Mouse (Mus musculus) heart, embryonic 11.5 days (tissue): Measurements from ENCODE around the gene Slc4a4. TPM values are rescaled to one million over a fixed set of nuclear protein-coding genes. Genes with fewer than 3 reads are reported as not detected.

Source experiments
- ATAC-seq: fragments of 200-750 bp; cut with Nextera tagmentation; replicated peaks from 2 replicates; pipeline ENCODE4 v1.8.0; 2017; ENCODE audit warnings: moderate library complexity; ENCODE audit not compliant: insufficient number of reproducible peaks, low FRiP score, low TSS enrichment
- H3K27ac ChIP-seq: fragments of 300-500 bp; sonication (generic); 2 replicates; pipeline ENCODE4 v1.5.1; 2014; ENCODE audit warnings: mild to moderate bottlenecking, low read depth, low read length
- H3K27me3 ChIP-seq: fragments of 300-500 bp; sonication (generic); 2 replicates; pipeline ENCODE4 v1.6.1; 2014; ENCODE audit warnings: mild to moderate bottlenecking, low read length, mixed read lengths; ENCODE audit not compliant: control insufficient read depth, insufficient read depth
- H3K36me3 ChIP-seq: fragments of 300-500 bp; sonication (generic); 2 replicates; pipeline ENCODE4 v1.6.1; 2014; ENCODE audit warnings: mild to moderate bottlenecking, low read length, moderate library complexity, mixed read lengths; ENCODE audit not compliant: control insufficient read depth, insufficient read depth
- H3K4me1 ChIP-seq: fragments of 300-500 bp; sonication (generic); 2 replicates; pipeline ENCODE4 v1.6.1; 2014; ENCODE audit warnings: low read length; ENCODE audit not compliant: control insufficient read depth, insufficient read depth
- H3K4me2 ChIP-seq: fragments of 300-500 bp; sonication (generic); 2 replicates; pipeline ENCODE4 v1.6.1; 2014; ENCODE audit warnings: mild to moderate bottlenecking, moderate library complexity
- H3K4me3 ChIP-seq: fragments of 300-500 bp; sonication (generic); 2 replicates; pipeline ENCODE4 v1.5.1; 2014; ENCODE audit warnings: low read depth, low read length
- H3K9ac ChIP-seq: fragments of 300-500 bp; sonication (generic); 2 replicates; pipeline ENCODE4 v1.6.1; 2014; ENCODE audit warnings: mild to moderate bottlenecking, low read depth, low read length, moderate library complexity
- H3K9me3 ChIP-seq: fragments of 300-500 bp; sonication (generic); replicated peaks from 2 replicates; pipeline ENCODE4 v1.6.1; 2016; ENCODE audit warnings: low read length; ENCODE audit not compliant: control insufficient read depth
- WGBS: fragments of 180-500 bp; shearing (Covaris S2); extraction: QIAGEN DNeasy Blood & Tissue Kit; methylation state at CpG from one replicate; pipeline ENCODE4 v1.1.7; 2014; ENCODE audit not compliant: insufficient replicate concordance; 5-methylcytosine and 5-hydroxymethylcytosine counted together
- polyA plus RNA-seq: library from polyadenylated mRNA; unstranded; fragments of >200 nt; fragmentation: Nextera tagmentation; extraction: Ambion mirVana; gene quantifications from 2 replicates; pipeline ENCODE4 v1.2.1, GENCODE M21; 2014

Slc4a4 gene
- polyA plus RNA-seq, 1 experiment from 2014 or later = 3.4 TPM

- Histone ChIP-seq H3K4me1 (no peaks in the 10 kb centered on the region), H3K4me2 (no peak overlapping the region), H3K36me3 (no peaks in the 10 kb centered on the region), H3K27ac (no peak overlapping the region), H3K27me3 (no peaks in the 10 kb centered on the region), H3K9ac (no peak overlapping the region), H3K4me3 (no peak overlapping the region), H3K9me3 (no peaks in the 10 kb centered on the region)
- ATAC-seq = no peak
- WGBS = 72% methylated on average over 5 of the region's 5 CpGs
Observed at GRCm38 (mm10) chr5:89010116-89010515, 123.5 kb downstream of the Slc4a4 start.

GRCm38 (mm10) chr5:89012456-89012855, 125.8 kb downstream of the Slc4a4 start:
- no peaks in the 10 kb centered on the region for H3K27me3 ChIP-seq
- H3K9ac ChIP-seq = no peak overlapping the region
- H3K9me3 ChIP-seq = no peaks in the 10 kb centered on the region
- H3K4me2 ChIP-seq = no peak overlapping the region
- no peak overlapping the region for H3K4me3 ChIP-seq
- no peaks in the 10 kb centered on the region for H3K36me3 ChIP-seq
- H3K4me1 ChIP-seq = no peaks in the 10 kb centered on the region
- 79% methylated on average over 3 of the region's 3 CpGs for WGBS
- no peak overlapping the region for H3K27ac ChIP-seq
- no peak for ATAC-seq

GRCm38 (mm10) chr5:89014782-89015181, 128.2 kb downstream of the Slc4a4 start:
- Histone ChIP-seq H3K4me2 (no peak overlapping the region), H3K4me1 (no peaks in the 10 kb centered on the region), H3K27me3 (no peaks in the 10 kb centered on the region), H3K9me3 (no peaks in the 10 kb centered on the region), H3K36me3 (no peaks in the 10 kb centered on the region), H3K9ac (no peak overlapping the region), H3K27ac (no peak overlapping the region), H3K4me3 (no peak overlapping the region)
- ATAC-seq = no peak
- 68% methylated on average over 2 of the region's 2 CpGs for WGBS

GRCm38 (mm10) chr5:89015878-89016277, 129.3 kb downstream of the Slc4a4 start:
- Histone ChIP-seq H3K4me2 (no peak overlapping the region), H3K9me3 (no peaks in the 10 kb centered on the region), H3K27me3 (no peaks in the 10 kb centered on the region), H3K4me3 (no peak overlapping the region), H3K27ac (no peak overlapping the region), H3K9ac (no peak overlapping the region), H3K36me3 (no peaks in the 10 kb centered on the region), H3K4me1 (no peaks in the 10 kb centered on the region)
- no peak for ATAC-seq
- WGBS = 73% methylated on average over 5 of the region's 5 CpGs

- Histone ChIP-seq H3K9ac (no peak overlapping the region), H3K4me2 (no peak overlapping the region), H3K4me1 (no peaks in the 10 kb centered on the region), H3K4me3 (no peak overlapping the region), H3K9me3 (no peaks in the 10 kb centered on the region), H3K27me3 (no peaks in the 10 kb centered on the region), H3K27ac (no peak overlapping the region), H3K36me3 (no peaks in the 10 kb centered on the region)
- ATAC-seq = no peak
- WGBS = 80% methylated on average over 6 of the region's 6 CpGs
Observed at GRCm38 (mm10) chr5:89018537-89018936, 131.9 kb downstream of the Slc4a4 start.

- Histone ChIP-seq H3K9me3 (no peaks in the 10 kb centered on the region), H3K4me3 (no peak overlapping the region), H3K27me3 (no peaks in the 10 kb centered on the region), H3K27ac (no peak overlapping the region), H3K4me2 (no peak overlapping the region), H3K9ac (no peak overlapping the region), H3K4me1 (no peaks in the 10 kb centered on the region), H3K36me3 (no peaks in the 10 kb centered on the region)
- WGBS = 83% methylated on average over 4 of the region's 4 CpGs
- ATAC-seq = no peak
Observed at GRCm38 (mm10) chr5:89024413-89024812, 137.8 kb downstream of the Slc4a4 start.

- no peak for ATAC-seq
- Histone ChIP-seq H3K27me3 (no peaks in the 10 kb centered on the region), H3K9me3 (no peaks in the 10 kb centered on the region), H3K27ac (no peak overlapping the region), H3K4me3 (no peak overlapping the region), H3K9ac (no peak overlapping the region), H3K4me1 (no peaks in the 10 kb centered on the region), H3K36me3 (no peaks in the 10 kb centered on the region), H3K4me2 (no peak overlapping the region)
- WGBS = 89% methylated on average over 4 of the region's 4 CpGs
Observed at GRCm38 (mm10) chr5:89027518-89028085, 141.0 kb downstream of the Slc4a4 start.

- Histone ChIP-seq H3K27me3 (no peaks in the 10 kb centered on the region), H3K4me2 (no peak overlapping the region), H3K4me3 (no peak overlapping the region), H3K9me3 (no peaks in the 10 kb centered on the region), H3K27ac (no peak overlapping the region), H3K9ac (no peak overlapping the region), H3K36me3 (no peaks in the 10 kb centered on the region), H3K4me1 (peaks cover 9% of the 10 kb centered on the region)
- WGBS = 70% methylated on average over 8 of the region's 8 CpGs
- no peak for ATAC-seq
Observed at GRCm38 (mm10) chr5:89032647-89033046, 146.0 kb downstream of the Slc4a4 start.

- peaks cover 9% of the 10 kb centered on the region for H3K4me1 ChIP-seq
- ATAC-seq = no peak
- H3K27ac ChIP-seq = no peak overlapping the region
- no peak overlapping the region for H3K4me2 ChIP-seq
- no peaks in the 10 kb centered on the region for H3K27me3 ChIP-seq
- H3K4me3 ChIP-seq = no peak overlapping the region
- H3K9ac ChIP-seq = no peak overlapping the region
- 85% methylated on average over 4 of the region's 4 CpGs for WGBS
- H3K9me3 ChIP-seq = no peaks in the 10 kb centered on the region
- H3K36me3 ChIP-seq = no peaks in the 10 kb centered on the region
Observed at GRCm38 (mm10) chr5:89033256-89033655, 146.6 kb downstream of the Slc4a4 start.
